Mouse (Mus musculus): ENCODE results near the gene Klk15.

Gene Klk15

GRCm38 (mm10) chr7:43985657-43986056, 52.1 kb downstream of the Klk15 start:
- DNase-seq = no peak

Measured in thymus, postnatal 4 days (tissue).